10 mouse cellular contexts compared by ENCODE assay signal in the genomic region with DNA sequence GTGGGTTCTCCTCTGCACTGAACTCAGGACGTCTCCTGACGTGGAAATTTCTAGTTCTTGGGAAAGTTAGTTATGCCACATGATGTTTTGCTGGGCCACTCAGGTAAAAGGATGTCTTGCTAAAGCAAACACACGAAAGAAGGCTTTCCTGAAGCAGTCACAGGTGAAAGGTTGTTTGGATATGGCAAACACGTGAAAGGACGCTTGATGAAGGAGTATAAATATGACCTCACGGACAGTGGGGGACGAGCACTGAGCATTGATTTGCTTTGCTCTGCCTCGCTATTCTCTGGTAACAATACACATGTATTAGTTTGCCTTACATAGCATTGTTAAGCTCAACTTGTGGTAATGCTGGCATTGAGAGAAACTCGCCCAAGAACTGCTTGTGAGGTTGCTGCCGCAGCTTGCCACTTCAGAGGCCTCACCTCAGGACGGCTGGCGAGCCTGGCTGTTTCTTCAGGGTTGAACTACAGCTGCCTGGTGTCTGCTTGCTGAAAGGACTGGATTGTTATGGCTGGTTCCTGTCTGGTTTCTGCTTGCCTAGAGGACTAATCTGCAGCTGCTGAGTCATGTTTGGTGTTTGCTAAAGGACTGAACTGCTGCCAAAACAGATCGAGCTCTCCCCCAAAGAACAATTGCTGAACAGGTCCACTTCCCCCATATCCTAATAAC.
DNase-seq lines count a peak whose midpoint lies in the region; ATAC-seq and TF ChIP-seq lines count a peak whose summit lies in the region.
"Had no signal": no experiment of that assay in that cellular context is flagged by ENCODE, and none has a peak within 500 bp of the region (broad histone marks: within the 10 kb centered on the region; RNA-seq: fewer than 3 reads in every experiment).

No protein-coding gene starts in this region.

- H3K4me2 ChIP-seq in heart, embryonic 11.5 days = no peak overlapping the region

- H3K9ac ChIP-seq in heart, embryonic 11.5 days (ENCODE audit: low read depth, low read length) = no peak overlapping the region

- intact Hi-C loops in gastrocnemius, adult 2 months (cut with DNase I) = no loop called here
- intact Hi-C loops in gastrocnemius, postnatal 14 days (cut with DNase I; ENCODE audit: low total_unique reads) = no loop called here
- intact Hi-C loops in left cerebral cortex, postnatal 36 days (cut with DNase I) = no loop called here

- H3K36me3 ChIP-seq in heart, embryonic 11.5 days (ENCODE audit: control insufficient read depth, insufficient read depth, low read length) = no peaks in the 10 kb centered on the region

- no peak overlapping the region for H3K4me3 ChIP-seq in gastrocnemius, adult 2 months
- no peak overlapping the region for H3K4me3 ChIP-seq in heart, embryonic 11.5 days (ENCODE audit: low read depth, low read length)

- TF ChIP-seq CTCF in gastrocnemius, adult 2 months (IDR thresholded peaks at IDR 0.05) = no peak

- H3K4me1 ChIP-seq in heart, embryonic 11.5 days (ENCODE audit: control insufficient read depth, insufficient read depth, low read length) = no peaks in the 10 kb centered on the region

- no peaks in the 10 kb centered on the region for H3K9me3 ChIP-seq in heart, embryonic 11.5 days (replicated peaks; ENCODE audit: control insufficient read depth, low read length)

- ATAC-seq in heart, embryonic 11.5 days (replicated peaks; ENCODE audit: insufficient number of reproducible peaks, low FRiP score, low TSS enrichment) = no peak

- no peak overlapping the region for H3K27ac ChIP-seq in gastrocnemius, adult 2 months
- H3K27ac ChIP-seq in heart, embryonic 11.5 days (ENCODE audit: low read depth, low read length) = no peak overlapping the region

- WGBS in heart, embryonic 11.5 days (ENCODE audit: insufficient replicate concordance) = 68% methylated on average over 13 of the region's 13 CpGs

- H3K27me3 ChIP-seq in heart, embryonic 11.5 days (ENCODE audit: control insufficient read depth, insufficient read depth, low read length) = no peaks in the 10 kb centered on the region
- H3K27me3 ChIP-seq: CH12.LX had no signal

- peak; percentile 30 for DNase-seq in gastrocnemius, adult 2 months
- DNase-seq in gastrocnemius, postnatal 14 days = no peak
- peak; percentile 71 for DNase-seq in ovary, postnatal 36 days (ENCODE audit: low spot score)
- DNase-seq in ovary, postnatal 14 days (ENCODE audit: low spot score) = no peak
- peak; percentile 8 to 51 for DNase-seq in kidney, postnatal 25 days
- DNase-seq in thymus, postnatal 0 days (ENCODE audit: low spot score) = peak; percentile 21
- DNase-seq in left cerebral cortex, postnatal 36 days (ENCODE audit: low spot score in 2 of 2) = no peak
- DNase-seq: cerebellum, postnatal 10 days had no signal

Comparison
In these comparisons a context has a peak if more than half of its experiments do, and no peak if none do; other contexts are left out.
1. DNase-seq: peak in gastrocnemius, adult 2 months (single experiment), ovary, postnatal 36 days (single experiment), kidney, postnatal 25 days (2 of 2) and thymus, postnatal 0 days (single experiment); none in gastrocnemius, postnatal 14 days (single experiment), ovary, postnatal 14 days (single experiment) and left cerebral cortex, postnatal 36 days (0 of 2).